Mouse (Mus musculus) inflammation-experienced regulatory T-cells, adult 16 weeks (primary cell): Measurements from ENCODE around the gene Rnf182. TPM values are rescaled to one million over a fixed set of nuclear protein-coding genes. Genes with fewer than 3 reads are reported as not detected.

Experiments
- polyA plus RNA-seq: library from polyadenylated mRNA; unstranded; fragments of 100-300 nt; shearing (Covaris generic); gene quantifications from one replicate; pipeline ENCODE4 v1.2.1, GENCODE M21; 2017

Gene Rnf182
- polyA plus RNA-seq, result not detected

GRCm38 (mm10) chr13:43615577-43616254 lies at the start of gene Rnf182:
TSS of gene Rnf182 (plus strand) at chr13:43615710.

Other genes starting within 250 kb of the Rnf182 start
- gene Nol7, start 217.3 kb upstream of the Rnf182 start, polyA plus RNA-seq, result 136 TPM
- gene Ranbp9, start 134.4 kb upstream of the Rnf182 start, polyA plus RNA-seq, result 15.8 TPM
- 9.4 TPM for gene Mcur1, start 55.5 kb upstream of the Rnf182 start, polyA plus RNA-seq
- gene Cd83, start 169.1 kb downstream of the Rnf182 start, polyA plus RNA-seq, result 348 TPM